Mouse (Mus musculus) kidney, postnatal 14 days (tissue): ENCODE data around the gene Tor4a.

Source experiments
- DNase-seq: peaks from one replicate; pipeline ENCODE4 v3.0.0; 2022; ENCODE audit warnings: mixed read lengths

Gene Tor4a

GRCm38 (mm10) chr2:25186575-25186930 lies 10.1 kb downstream of the Tor4a start:
- DNase-seq = no peak

- DNase-seq = peak; percentile 75
These were observed 10.8 kb downstream of the Tor4a start for GRCm38 (mm10) chr2:25185625-25186574.

GRCm38 (mm10) chr2:25184496-25184895 lies 12.2 kb downstream of the Tor4a start:
- no peak for DNase-seq

GRCm38 (mm10) chr2:25183336-25183735 lies 13.3 kb downstream of the Tor4a start:
- no peak for DNase-seq

- DNase-seq = no peak
These were observed 14.0 kb downstream of the Tor4a start for GRCm38 (mm10) chr2:25182664-25183063.

GRCm38 (mm10) chr2:25181891-25182397 lies 14.7 kb downstream of the Tor4a start:
- DNase-seq = no peak

GRCm38 (mm10) chr2:25180973-25181890 lies 15.5 kb downstream of the Tor4a start:
- peak; percentile 60 for DNase-seq

GRCm38 (mm10) chr2:25180478-25180903 lies 16.2 kb downstream of the Tor4a start, which contains the start of gene Nrarp:
Nrarp (plus strand) TSS chr2:25180758.
- peak; percentile 95 for DNase-seq

GRCm38 (mm10) chr2:25179566-25180217 lies 17.0 kb downstream of the Tor4a start:
- DNase-seq = no peak

- no peak for DNase-seq
These were observed 18.3 kb downstream of the Tor4a start for GRCm38 (mm10) chr2:25178285-25178972.

GRCm38 (mm10) chr2:25177685-25178084 lies 19.0 kb downstream of the Tor4a start:
- peak; percentile 88 for DNase-seq

GRCm38 (mm10) chr2:25177076-25177475 lies 19.6 kb downstream of the Tor4a start:
- DNase-seq = no peak

- DNase-seq = no peak
These were observed 20.1 kb downstream of the Tor4a start for GRCm38 (mm10) chr2:25176573-25176972.

GRCm38 (mm10) chr2:25175690-25176078 lies 21.0 kb downstream of the Tor4a start:
- no peak for DNase-seq

- DNase-seq = peak; percentile 79
These were observed 21.6 kb downstream of the Tor4a start for GRCm38 (mm10) chr2:25174866-25175689.

GRCm38 (mm10) chr2:25173821-25174220 lies 22.9 kb downstream of the Tor4a start:
- no peak for DNase-seq

- no peak for DNase-seq
These were observed 24.1 kb downstream of the Tor4a start for GRCm38 (mm10) chr2:25172629-25173028.

GRCm38 (mm10) chr2:25171769-25172153 lies 24.9 kb downstream of the Tor4a start:
- DNase-seq = no peak

- no peak for DNase-seq
These were observed 25.5 kb downstream of the Tor4a start for GRCm38 (mm10) chr2:25171101-25171768.

GRCm38 (mm10) chr2:25170326-25171100 lies 26.2 kb downstream of the Tor4a start:
- no peak for DNase-seq
